Mouse (Mus musculus) olfactory bulb, adult 2 months (tissue): ENCODE measurements around the gene Ptprg.

ENCODE experiments used
- CTCF ChIP-seq: fragments of 200-500 bp; IDR thresholded peaks from 2 replicates; pipeline ENCODE4 v1.5.1; 2012; ENCODE audit warnings: low read depth, mild to moderate bottlenecking, low read length, moderate library complexity; ENCODE audit not compliant: insufficient read depth
- POLR2A ChIP-seq: fragments of 200-500 bp; IDR thresholded peaks from 2 replicates; pipeline ENCODE4 v1.6.1; 2012; ENCODE audit warnings: mild to moderate bottlenecking, low read depth, low read length, moderate library complexity; ENCODE audit not compliant: insufficient read depth

DNA sequence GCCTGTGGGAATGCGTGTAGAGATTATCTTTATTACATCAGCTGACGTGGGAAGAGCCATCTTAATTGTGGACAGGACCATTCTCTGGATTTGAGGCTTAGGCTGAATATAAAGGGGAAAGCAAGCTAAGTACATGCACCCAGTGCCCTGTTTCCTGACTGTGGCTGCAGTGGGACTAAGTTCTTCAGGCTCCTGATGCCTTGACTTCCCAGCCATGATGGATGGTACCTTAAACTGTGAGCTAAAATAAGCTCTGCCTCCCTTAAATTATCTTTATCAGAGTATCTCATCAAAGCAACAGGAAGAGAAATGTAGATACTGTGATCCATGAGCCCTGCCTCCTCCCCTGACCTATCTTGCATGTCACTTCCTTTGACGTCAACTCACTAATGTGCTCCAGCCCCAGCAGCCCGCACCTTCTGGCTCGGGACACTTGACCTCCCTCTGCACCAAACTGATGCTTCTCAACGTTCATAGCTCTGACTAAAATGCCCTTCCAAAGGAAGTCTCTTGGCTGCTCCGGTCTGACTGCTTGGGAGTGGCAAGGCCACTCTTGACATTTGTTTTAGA, 578.8 kb downstream of the Ptprg start:
- no peak for TF ChIP-seq CTCF
- no peak for TF ChIP-seq POLR2A
